Mouse (Mus musculus): ENCODE measurements around the gene Gm1043.

DNA sequence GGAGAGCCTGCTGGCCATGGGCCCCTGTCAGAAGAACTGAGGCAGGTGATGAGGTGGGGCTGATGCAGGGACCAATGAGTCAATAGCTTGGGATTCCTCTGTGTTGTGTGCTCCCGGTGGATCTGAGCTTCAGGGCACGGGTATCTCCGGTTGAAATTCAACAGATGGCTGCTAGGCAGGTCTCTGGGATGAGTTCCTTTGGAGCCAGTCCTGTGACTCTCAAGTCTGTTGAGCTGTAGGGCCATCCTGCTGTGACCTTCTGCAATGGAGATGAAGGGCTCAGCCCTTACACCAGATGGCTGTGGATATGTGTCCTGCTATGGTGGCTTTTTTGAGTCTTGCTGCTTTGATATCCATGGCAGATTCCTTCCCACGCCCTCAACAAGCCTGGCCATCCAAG, 162.3 kb downstream of the Gm1043 start:
- no peak for TF ChIP-seq CTCF (IDR thresholded peaks at IDR 0.05; ENCODE audit: borderline replicate concordance, extremely low read depth, insufficient read depth, insufficient read length)
- no peak for TF ChIP-seq POLR2A (IDR thresholded peaks at IDR 0.05; ENCODE audit: borderline replicate concordance, extremely low read depth, insufficient read depth, insufficient read length, poor library complexity, severe bottlenecking)

Data from brain, embryonic 14.5 days (tissue).